Comparison of ENCODE assay signal across 14 mouse cellular contexts in the genomic region with DNA sequence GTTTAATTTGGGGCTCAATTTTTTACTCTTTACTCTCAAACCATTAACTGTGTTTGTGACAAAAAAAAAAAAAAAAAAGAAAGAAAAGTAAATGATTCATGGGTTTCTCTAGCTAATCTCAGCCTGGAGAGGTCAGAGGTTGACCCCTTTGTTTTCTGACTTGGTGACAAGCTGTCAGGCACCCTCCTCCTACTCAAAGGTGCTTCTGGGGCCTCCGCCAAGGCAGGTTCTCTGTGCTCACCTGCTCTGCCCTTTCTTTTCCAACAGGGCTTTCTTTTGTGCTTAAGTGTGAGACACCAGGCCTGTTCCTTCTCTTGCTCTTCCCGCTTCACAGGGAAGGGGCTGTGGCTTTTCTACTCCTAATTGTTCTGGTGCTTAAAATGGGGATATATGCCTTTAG.
DNase-seq lines count a peak whose midpoint lies in the region; ATAC-seq and TF ChIP-seq lines count a peak whose summit lies in the region.
"Had no signal": no experiment of that assay in that cellular context is flagged by ENCODE, and none has a peak within 500 bp of the region (broad histone marks: within the 10 kb centered on the region; RNA-seq: fewer than 3 reads in every experiment).

No protein-coding gene starts in this region.

- DNase-seq in cerebellum, adult 18-20 months, result peak; percentile 40 to 51
- DNase-seq in cerebellum, adult 11 months, result no peak
- no peak for DNase-seq in heart, adult 18-20 months
- DNase-seq in liver (no peak), MN1 (ENCODE audit: low spot score) (no peak)

- no peaks in the 10 kb centered on the region for H3K27me3 ChIP-seq in heart, embryonic 12.5 days (replicated peaks)
- H3K27me3 ChIP-seq in liver, embryonic 16.5 days (ENCODE audit: control insufficient read depth, insufficient read depth, low read depth, low read length), result no peaks in the 10 kb centered on the region
- H3K27me3 ChIP-seq: neural tube, embryonic 15.5 days had no signal

- no peak for ATAC-seq in heart, embryonic 12.5 days (ENCODE audit: insufficient number of reproducible peaks, low FRiP score)
- no peak for ATAC-seq in liver, embryonic 16.5 days (ENCODE audit: low read depth)
- ATAC-seq: inflammation-experienced regulatory T-cells, adult 6 months had no signal

- H3K36me3 ChIP-seq in heart, embryonic 12.5 days, result no peaks in the 10 kb centered on the region
- no peaks in the 10 kb centered on the region for H3K36me3 ChIP-seq in liver, embryonic 16.5 days (ENCODE audit: control insufficient read depth, insufficient read depth)
- H3K36me3 ChIP-seq: midbrain, embryonic 10.5 days; neural tube, embryonic 15.5 days had no signal

- peaks cover 37% of the 10 kb centered on the region for H3K4me1 ChIP-seq in heart, embryonic 12.5 days (replicated peaks)
- peaks cover 39% of the 10 kb centered on the region for H3K4me1 ChIP-seq in liver, embryonic 16.5 days (ENCODE audit: control insufficient read depth, low read depth, low read length)
- peaks cover 14% of the 10 kb centered on the region for H3K4me1 ChIP-seq in cortical plate, adult 2 months (ENCODE audit: control insufficient read depth, insufficient read depth, low read length)
- H3K4me1 ChIP-seq: neural tube, embryonic 15.5 days had no signal

- TF ChIP-seq POLR2A in cortical plate, adult 2 months (IDR thresholded peaks at IDR 0.05; ENCODE audit: extremely low read depth, insufficient read depth, low read length), result no peak

- H3K9ac ChIP-seq in heart, embryonic 12.5 days, result no peak overlapping the region
- no peak overlapping the region for H3K9ac ChIP-seq in liver, embryonic 16.5 days (ENCODE audit: low read depth, low read length)
- H3K9ac ChIP-seq: liver, embryonic 14.5 days; neural tube, embryonic 15.5 days had no signal

- 0 out of 2 replicates have a peak overlapping the region, but pooled peaks have one; percentile 28 for H3K4me2 ChIP-seq in heart, embryonic 12.5 days
- 0 out of 2 replicates have a peak overlapping the region, but pooled peaks have one; percentile 15 for H3K4me2 ChIP-seq in liver, embryonic 16.5 days (ENCODE audit: low read depth, low read length)
- H3K4me2 ChIP-seq: neural tube, embryonic 15.5 days had no signal

- H3K4me3 ChIP-seq in heart, embryonic 12.5 days, result no peak overlapping the region
- H3K4me3 ChIP-seq in liver, embryonic 16.5 days (ENCODE audit: low read depth, low read length), result no peak overlapping the region
- H3K4me3 ChIP-seq in cortical plate, adult 2 months (ENCODE audit: insufficient read depth, low read length), result no peak overlapping the region
- H3K4me3 ChIP-seq: erythroblast, embryonic 14.5 days; midbrain, embryonic 10.5 days; neural tube, embryonic 15.5 days had no signal

- 0 out of 2 replicates have a peak, but pooled peaks cover under 1% of the 10 kb centered on the region for H3K9me3 ChIP-seq in heart, embryonic 12.5 days (replicated peaks)
- no peaks in the 10 kb centered on the region for H3K9me3 ChIP-seq in liver, embryonic 16.5 days (replicated peaks; ENCODE audit: control insufficient read depth, low read length)
- H3K9me3 ChIP-seq: neural tube, embryonic 15.5 days had no signal

- 64% methylated on average over 2 of the region's 2 CpGs for WGBS in heart, embryonic 12.5 days
- WGBS in liver, embryonic 16.5 days (ENCODE audit: insufficient replicate concordance), result 78% methylated on average over 2 of the region's 2 CpGs

- H3K27ac ChIP-seq in heart, embryonic 12.5 days (ENCODE audit: poor library complexity, severe bottlenecking), result peak overlapping the region; percentile 58
- H3K27ac ChIP-seq in liver, embryonic 16.5 days (ENCODE audit: low read length), result no peak overlapping the region
- H3K27ac ChIP-seq in cortical plate, adult 2 months (ENCODE audit: insufficient read depth, low read length), result peak overlapping the region; percentile 42
- H3K27ac ChIP-seq: kidney, postnatal 0 days; liver, embryonic 14.5 days; neural tube, embryonic 15.5 days had no signal

- no peak for TF ChIP-seq CTCF in cortical plate, adult 2 months (IDR thresholded peaks at IDR 0.05; ENCODE audit: extremely low read depth, insufficient read depth, low read length)

Comparison
In these comparisons a context has a peak if more than half of its experiments do, and no peak if none do; other contexts are left out.
1. DNase-seq: peak in cerebellum, adult 18-20 months (2 of 2); none in cerebellum, adult 11 months (single experiment), heart, adult 18-20 months (0 of 2), liver (single experiment) and MN1 (single experiment).